Mouse (Mus musculus) heart, postnatal 10 days (tissue): ENCODE measurements around the gene Lrrtm1. TPM values are rescaled to one million over a fixed set of nuclear protein-coding genes. Genes with fewer than 3 reads are reported as not detected.
A peak's percentile ranks its signal among the peaks of the same experiment; 100 is the strongest.

Experiments
- DNase-seq, 2 experiments: peaks; one replicate each; pipeline ENCODE4 v3.0.0; 2021
- intact Hi-C: fragments of 180-260 bp; cut with DNase I; formaldehyde crosslinking; loops from one replicate; pipeline ENCODE4 v1.15.1; 2025
- total RNA-seq, 2 experiments: library from RNA; stranded (reverse); gene quantifications; 2 replicates each; pipeline ENCODE4 v1.2.3; 2021

Lrrtm1 gene
- under 1 TPM in 1 of 2 experiments, not detected in 1; 0.27 TPM for total RNA-seq

GRCm38 (mm10) chr6:77242601-77243406 lies at the start of gene Lrrtm1:
Lrrtm1 (plus strand) TSS chr6:77242689.
- DNase-seq, result peak in 1 of 2 experiments; percentile 8
- intact Hi-C loops, result no loop called here

GRCm38 (mm10) chr6:77196650-77197049 lies 45.8 kb upstream of the Lrrtm1 start:
- no peak for DNase-seq
- intact Hi-C loops, result no loop called here

- no peak for DNase-seq
- intact Hi-C loops, result no loop called here
These were observed 43.1 kb upstream of the Lrrtm1 start for GRCm38 (mm10) chr6:77199375-77199774.

- no peak for DNase-seq
These were observed 33.3 kb upstream of the Lrrtm1 start for GRCm38 (mm10) chr6:77209183-77209582.

GRCm38 (mm10) chr6:77209929-77210328 lies 32.6 kb upstream of the Lrrtm1 start:
- intact Hi-C loops, result no loop called here
- no peak for DNase-seq

More at GRCm38 (mm10) chr6:77209183-77209582, 33.3 kb upstream of the Lrrtm1 start:
- intact Hi-C loops, result no loop called here

- intact Hi-C loops, result no loop called here
- no peak for DNase-seq
These were observed 28.6 kb upstream of the Lrrtm1 start for GRCm38 (mm10) chr6:77213757-77214409.

GRCm38 (mm10) chr6:77215322-77215721 lies 27.2 kb upstream of the Lrrtm1 start:
- DNase-seq, result no peak
- intact Hi-C loops, result no loop called here

GRCm38 (mm10) chr6:77218875-77219274 lies 23.6 kb upstream of the Lrrtm1 start:
- DNase-seq, result no peak
- intact Hi-C loops, result no loop called here

- intact Hi-C loops, result no loop called here
- DNase-seq, result no peak
These were observed 21.7 kb upstream of the Lrrtm1 start for GRCm38 (mm10) chr6:77220776-77221175.

- DNase-seq, result no peak
- intact Hi-C loops, result no loop called here
These were observed 19.4 kb upstream of the Lrrtm1 start for GRCm38 (mm10) chr6:77222849-77223638.

- no peak for DNase-seq
- intact Hi-C loops, result no loop called here
These were observed 2.1 kb upstream of the Lrrtm1 start for GRCm38 (mm10) chr6:77240426-77240825.

GRCm38 (mm10) chr6:77243541-77244231 lies 1.2 kb downstream of the Lrrtm1 start:
- DNase-seq, result no peak
- intact Hi-C loops, result no loop called here

- intact Hi-C loops, result no loop called here
- no peak for DNase-seq
These were observed 11.0 kb downstream of the Lrrtm1 start for GRCm38 (mm10) chr6:77253480-77253879.

GRCm38 (mm10) chr6:77256348-77256747 lies 13.9 kb downstream of the Lrrtm1 start:
- intact Hi-C loops, result no loop called here
- DNase-seq, result no peak

GRCm38 (mm10) chr6:77257358-77258105 lies 15.0 kb downstream of the Lrrtm1 start:
- DNase-seq, result peak in 1 of 2 experiments; percentile 21
- intact Hi-C loops, result no loop called here

- intact Hi-C loops, result no loop called here
These were observed 22.7 kb downstream of the Lrrtm1 start for GRCm38 (mm10) chr6:77265163-77265562.

GRCm38 (mm10) chr6:77278794-77279193 lies 36.3 kb downstream of the Lrrtm1 start:
- DNase-seq, result no peak
- intact Hi-C loops, result no loop called here

More at GRCm38 (mm10) chr6:77265163-77265562, 22.7 kb downstream of the Lrrtm1 start:
- no peak for DNase-seq

- DNase-seq, result no peak
- intact Hi-C loops, result no loop called here
These were observed 43.8 kb downstream of the Lrrtm1 start for GRCm38 (mm10) chr6:77286317-77286716.

GRCm38 (mm10) chr6:77288402-77288801 lies 45.9 kb downstream of the Lrrtm1 start:
- intact Hi-C loops, result no loop called here
- DNase-seq, result no peak

GRCm38 (mm10) chr6:77291415-77291814 lies 48.9 kb downstream of the Lrrtm1 start:
- intact Hi-C loops, result no loop called here
- no peak for DNase-seq
